In genomic region chr4:32572118-32572517, GRCm38 (mm10) we compare ENCODE assay signal across 10 mouse cellular contexts. TPM values are rescaled to one million over a fixed set of nuclear protein-coding genes. Genes with fewer than 3 reads are reported as not detected.
DNase-seq lines count a peak whose midpoint lies in the region; ATAC-seq and TF ChIP-seq lines count a peak whose summit lies in the region.
"Had no signal": no experiment of that assay in that cellular context is flagged by ENCODE, and none has a peak within 500 bp of the region (broad histone marks: within the 10 kb centered on the region; RNA-seq: fewer than 3 reads in every experiment).

No protein-coding gene starts in this region.

- peak; percentile 59 for ATAC-seq in forebrain, embryonic 14.5 days
- ATAC-seq in neural tube, embryonic 13.5 days (ENCODE audit: low read depth): peak; percentile 26; the same call in 1 of the 2 replicates

- no peaks in the 10 kb centered on the region for H3K27me3 ChIP-seq in forebrain, embryonic 14.5 days (replicated peaks; ENCODE audit: control insufficient read depth, insufficient read depth, low read length)
- H3K27me3 ChIP-seq in neural tube, embryonic 13.5 days: no peaks in the 10 kb centered on the region
- H3K27me3 ChIP-seq: heart, embryonic 13.5 days had no signal

- peaks cover 17% of the 10 kb centered on the region for H3K36me3 ChIP-seq in forebrain, embryonic 14.5 days (ENCODE audit: control insufficient read depth, insufficient read depth, low read length)
- peaks cover 16% of the 10 kb centered on the region for H3K36me3 ChIP-seq in neural tube, embryonic 13.5 days

- peak; percentile 26 to 76 for DNase-seq in adrenal gland, adult (ENCODE audit: inconsistent age in 2 of 2, low spot score in 1 of 2)
- no peak for DNase-seq in adrenal gland, postnatal 4 days (ENCODE audit: low spot score in 2 of 2)
- peak; percentile 82 for DNase-seq in 416B (ENCODE audit: low read depth)
- peak; percentile 15 for DNase-seq in c-Kit-positive CD71-positive TER-119-positive erythroid progenitor cells, embryonic 14.5 days (ENCODE audit: low spot score)
- peak; percentile 77 for DNase-seq in forebrain, embryonic 14.5 days (ENCODE audit: low spot score)
- peak; percentile 27 for DNase-seq in kidney, adult 11 months
- DNase-seq in lung, adult 2 months: peak; percentile 25

- H3K4me3 ChIP-seq in forebrain, embryonic 14.5 days (ENCODE audit: low read depth, low read length): no peak overlapping the region
- no peak overlapping the region for H3K4me3 ChIP-seq in lung, adult 2 months (replicated peaks; ENCODE audit: extremely low read depth, low read depth, low read length)
- H3K4me3 ChIP-seq in neural tube, embryonic 13.5 days: no peak overlapping the region
- H3K4me3 ChIP-seq: heart, embryonic 13.5 days had no signal

- 66% methylated on average over 1 of the region's 1 CpGs for WGBS in forebrain, embryonic 14.5 days
- WGBS in lung, adult 2 months: 69% methylated on average over 1 of the region's 1 CpGs
- WGBS in neural tube, embryonic 13.5 days: 53% methylated on average over 1 of the region's 1 CpGs

- H3K4me1 ChIP-seq in forebrain, embryonic 14.5 days (ENCODE audit: control insufficient read depth, insufficient read depth, low read length): peaks cover 19% of the 10 kb centered on the region
- H3K4me1 ChIP-seq in lung, adult 2 months (ENCODE audit: control insufficient read depth, insufficient read depth, low read length): 0 out of 2 replicates have a peak, but pooled peaks cover 3% of the 10 kb centered on the region
- peaks cover 30% of the 10 kb centered on the region for H3K4me1 ChIP-seq in neural tube, embryonic 13.5 days (replicated peaks)

- peak; percentile 30; the same call in 1 of the 2 replicates for TF ChIP-seq CTCF in lung, adult 2 months (IDR thresholded peaks at IDR 0.05; ENCODE audit: insufficient read depth, low read length)

- H3K27ac ChIP-seq in forebrain, embryonic 14.5 days (ENCODE audit: low read depth, low read length): no peak overlapping the region
- H3K27ac ChIP-seq in neural tube, embryonic 13.5 days (replicated peaks): no peak overlapping the region
- H3K27ac ChIP-seq: heart, embryonic 13.5 days had no signal

- no peak overlapping the region for H3K9ac ChIP-seq in forebrain, embryonic 14.5 days (ENCODE audit: low read length)
- H3K9ac ChIP-seq in neural tube, embryonic 13.5 days: no peak overlapping the region
- H3K9ac ChIP-seq: heart, embryonic 13.5 days had no signal

- no peak overlapping the region for H3K4me2 ChIP-seq in forebrain, embryonic 14.5 days (ENCODE audit: low read length)
- H3K4me2 ChIP-seq in neural tube, embryonic 13.5 days: no peak overlapping the region
- H3K4me2 ChIP-seq: heart, embryonic 13.5 days had no signal

- H3K9me3 ChIP-seq in forebrain, embryonic 14.5 days (replicated peaks; ENCODE audit: control insufficient read depth, low read length): no peaks in the 10 kb centered on the region
- no peaks in the 10 kb centered on the region for H3K9me3 ChIP-seq in neural tube, embryonic 13.5 days
- H3K9me3 ChIP-seq: heart, embryonic 13.5 days had no signal

- no peak for TF ChIP-seq POLR2A in lung, adult 2 months (IDR thresholded peaks at IDR 0.05; ENCODE audit: borderline replicate concordance, extremely low read depth, low read depth, low read length)

RNA-seq across cellular contexts. Expression of gene Gja10, which starts 30.4 kb away (rescaled TPM):
- under 1 TPM in 1 of 2 experiments, not detected in 1; 0.23 TPM for total RNA-seq in adrenal gland, postnatal 4 days (2021)
- polyA plus RNA-seq in forebrain, embryonic 14.5 days (2014; fragmentation: Nextera tagmentation; extraction: Ambion mirVana): not detected in 2 replicates
- polyA plus RNA-seq in lung, adult 2 months (2012; rRNA removed): not detected in 2 replicates
- polyA plus RNA-seq in neural tube, embryonic 13.5 days (2015; fragmentation: Nextera tagmentation; extraction: Ambion mirVana): not detected in 2 replicates
- polyA plus RNA-seq: C2C12; heart, embryonic 13.5 days had no signal

RNA-seq across cellular contexts. Expression of gene Casp8ap2, which starts 43.1 kb away (rescaled TPM):
- total RNA-seq in adrenal gland, postnatal 4 days (2021): 10 to 100 TPM; 14.8 to 15.5 TPM
- polyA plus RNA-seq in forebrain, embryonic 14.5 days (2014; fragmentation: Nextera tagmentation; extraction: Ambion mirVana): 48.9 and 53.0 TPM in 2 replicates
- polyA plus RNA-seq in lung, adult 2 months (2012; rRNA removed): 1.7 and 6.7 TPM in 2 replicates
- polyA plus RNA-seq in neural tube, embryonic 13.5 days (2015; fragmentation: Nextera tagmentation; extraction: Ambion mirVana): 39.7 and 58.5 TPM in 2 replicates

Comparison
In these comparisons a context has a peak if more than half of its experiments do, and no peak if none do; other contexts are left out.
1. DNase-seq: peak in adrenal gland, adult (2 of 2), 416B (single experiment), c-Kit-positive CD71-positive TER-119-positive erythroid progenitor cells, embryonic 14.5 days (single experiment), forebrain, embryonic 14.5 days (single experiment), kidney, adult 11 months (single experiment) and lung, adult 2 months (single experiment); none in adrenal gland, postnatal 4 days (0 of 2).